Mouse (Mus musculus): ENCODE measurements around the gene Iscu. TPM values are rescaled to one million over a fixed set of nuclear protein-coding genes. Genes with fewer than 3 reads are reported as not detected.
A peak's percentile ranks its signal among the peaks of the same experiment; 100 is the strongest.

Iscu gene
- polyA plus RNA-seq, 2 experiments: 85.4 to 102 TPM

DNA sequence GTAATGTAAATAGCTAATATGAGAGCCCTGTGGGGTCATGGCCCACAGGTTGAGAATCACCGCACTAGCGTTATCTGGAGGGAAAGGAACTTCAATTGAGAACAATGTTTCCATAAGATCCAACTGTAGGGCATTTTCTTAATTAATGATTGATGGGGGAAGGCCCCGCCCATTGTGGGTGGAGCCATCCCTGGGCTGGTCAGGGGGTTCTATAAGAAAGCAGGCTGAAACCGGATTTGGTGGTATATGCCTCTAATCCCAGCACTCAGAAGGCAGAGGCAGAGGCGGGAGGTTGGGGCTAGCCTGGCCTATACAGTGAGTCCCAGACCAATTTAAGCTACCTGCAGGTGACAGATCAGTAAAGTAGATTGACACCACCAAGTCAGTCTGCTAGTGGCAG, 38.2 kb upstream of the Iscu start:
- Histone ChIP-seq H3K36me3 (ENCODE audit: control insufficient read depth, insufficient read depth, low read length) (peaks cover 23% of the 10 kb centered on the region), H3K9me3 (ENCODE audit: control insufficient read depth, low read length) (no peaks in the 10 kb centered on the region), H3K4me3 (replicated peaks; ENCODE audit: low read length) (no peak overlapping the region), H3K27me3 (ENCODE audit: control insufficient read depth, insufficient read depth, low read length) (no peaks in the 10 kb centered on the region), H3K9ac (ENCODE audit: low read depth, low read length, severe bottlenecking) (no peak overlapping the region), H3K4me2 (replicated peaks; ENCODE audit: low read depth, low read length, severe bottlenecking) (no peak overlapping the region), H3K27ac (replicated peaks; ENCODE audit: low read depth, low read length) (no peak overlapping the region), H3K4me1 (ENCODE audit: control insufficient read depth, insufficient read depth, low read length) (peaks cover 13% of the 10 kb centered on the region)
- no peak for TF ChIP-seq POLR2A (IDR thresholded peaks at IDR 0.05; ENCODE audit: borderline replicate concordance, extremely low read depth, insufficient read depth, insufficient read length)
- no peak for ATAC-seq (ENCODE audit: low FRiP score, low read depth)
- no peak for DNase-seq (ENCODE audit: low spot score)
- WGBS: 67% methylated on average over 5 of the region's 5 CpGs

DNA sequence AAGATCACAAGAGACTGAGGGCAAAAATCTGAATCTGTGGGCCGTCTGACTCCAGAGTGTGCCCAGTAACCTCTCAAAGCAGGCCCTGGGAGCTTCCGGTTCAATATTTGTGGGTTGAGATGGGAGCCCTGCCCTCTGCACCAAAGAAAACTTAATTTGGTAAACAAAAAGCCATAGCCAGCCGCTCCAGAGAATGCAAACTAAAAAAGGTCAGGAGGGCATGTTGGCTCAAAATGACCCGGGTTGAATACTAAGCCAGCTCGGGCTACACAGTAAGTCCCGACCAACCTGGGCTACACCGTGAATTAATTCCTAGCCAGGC, 37.6 kb upstream of the Iscu start:
- Histone ChIP-seq H3K4me2 (replicated peaks; ENCODE audit: low read depth, low read length, severe bottlenecking) (peak overlapping the region; percentile 80), H3K9ac (ENCODE audit: low read depth, low read length, severe bottlenecking) (peak overlapping the region; percentile 81), H3K36me3 (ENCODE audit: control insufficient read depth, insufficient read depth, low read length) (peaks cover 29% of the 10 kb centered on the region), H3K4me3 (replicated peaks; ENCODE audit: low read length) (peak overlapping the region; percentile 67), H3K27me3 (ENCODE audit: control insufficient read depth, insufficient read depth, low read length) (no peaks in the 10 kb centered on the region), H3K9me3 (ENCODE audit: control insufficient read depth, low read length) (no peaks in the 10 kb centered on the region), H3K4me1 (ENCODE audit: control insufficient read depth, insufficient read depth, low read length) (peaks cover 13% of the 10 kb centered on the region), H3K27ac (replicated peaks; ENCODE audit: low read depth, low read length) (peak overlapping the region; percentile 95)
- TF ChIP-seq POLR2A (IDR thresholded peaks at IDR 0.05; ENCODE audit: borderline replicate concordance, extremely low read depth, insufficient read depth, insufficient read length): no peak
- ATAC-seq (ENCODE audit: low FRiP score, low read depth) (no peak), DNase-seq (ENCODE audit: low spot score) (no peak)
- 35% methylated on average over 7 of the region's 7 CpGs for WGBS

DNA sequence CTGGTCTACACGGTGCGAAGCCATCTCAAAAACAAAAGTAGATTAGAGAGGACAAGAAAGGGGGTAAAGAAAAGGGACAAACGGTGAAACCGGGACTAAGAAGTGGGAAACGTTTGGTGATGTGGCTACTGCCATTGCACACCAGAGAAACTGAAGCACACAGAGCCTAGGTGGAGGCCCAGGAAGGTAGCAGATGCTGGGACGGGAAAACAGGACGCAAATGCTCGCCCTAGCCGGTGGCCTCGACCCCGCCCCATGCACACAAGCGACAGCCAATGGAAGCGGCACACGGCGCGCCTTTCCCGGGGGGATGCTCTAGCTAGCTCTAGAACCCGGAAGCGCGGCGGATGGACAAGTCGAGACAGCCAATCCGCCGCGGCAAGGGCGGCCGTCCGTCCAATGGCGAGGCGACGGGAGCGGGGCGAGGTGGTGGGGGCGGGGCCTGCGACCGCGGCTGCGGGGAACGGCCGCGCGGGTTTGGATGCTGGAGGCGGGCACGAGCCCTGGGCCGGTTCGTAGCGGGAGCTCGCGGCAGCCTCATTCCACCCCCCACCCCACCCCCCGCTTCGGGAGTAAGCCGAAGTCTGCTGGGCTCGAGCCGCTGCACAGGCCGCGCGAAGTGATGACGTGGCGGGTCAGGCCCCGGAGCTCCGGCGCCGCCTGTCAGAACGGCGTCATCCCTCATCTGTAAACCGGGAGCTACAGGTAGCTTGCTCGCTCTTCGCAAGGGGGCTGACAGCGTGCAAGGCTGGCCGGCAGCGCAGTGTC, 37.0 kb upstream of the Iscu start, which contains the start of gene Ficd:
Gene Ficd (plus strand): TSS at position 459 of the 768 bp plus-strand sequence.
- no peaks in the 10 kb centered on the region for H3K27me3 ChIP-seq (ENCODE audit: control insufficient read depth, insufficient read depth, low read length)
- TF ChIP-seq POLR2A (IDR thresholded peaks at IDR 0.05; ENCODE audit: borderline replicate concordance, extremely low read depth, insufficient read depth, insufficient read length): 0 out of 2 replicates have a peak, but pooled peaks have one; percentile 36
- peak within 1 kb of the TSS; percentile 95 for H3K27ac ChIP-seq (replicated peaks; ENCODE audit: low read depth, low read length)
- peak within 1 kb of the TSS; percentile 81 for H3K9ac ChIP-seq (ENCODE audit: low read depth, low read length, severe bottlenecking)
- H3K4me2 ChIP-seq (replicated peaks; ENCODE audit: low read depth, low read length, severe bottlenecking): peak within 1 kb of the TSS; percentile 80
- peak; percentile 94 for ATAC-seq (ENCODE audit: low FRiP score, low read depth)
- peak within 1 kb of the TSS; percentile 67 for H3K4me3 ChIP-seq (replicated peaks; ENCODE audit: low read length)
- H3K9me3 ChIP-seq (ENCODE audit: control insufficient read depth, low read length): no peaks in the 10 kb centered on the region
- peaks cover 13% of the 10 kb centered on the region for H3K4me1 ChIP-seq (ENCODE audit: control insufficient read depth, insufficient read depth, low read length)
- WGBS: 2% methylated on average over 29 of the region's 71 CpGs
- H3K36me3 ChIP-seq (ENCODE audit: control insufficient read depth, insufficient read depth, low read length): peaks cover 35% of the 10 kb centered on the region
- DNase-seq (ENCODE audit: low spot score): peak; percentile 100

DNA sequence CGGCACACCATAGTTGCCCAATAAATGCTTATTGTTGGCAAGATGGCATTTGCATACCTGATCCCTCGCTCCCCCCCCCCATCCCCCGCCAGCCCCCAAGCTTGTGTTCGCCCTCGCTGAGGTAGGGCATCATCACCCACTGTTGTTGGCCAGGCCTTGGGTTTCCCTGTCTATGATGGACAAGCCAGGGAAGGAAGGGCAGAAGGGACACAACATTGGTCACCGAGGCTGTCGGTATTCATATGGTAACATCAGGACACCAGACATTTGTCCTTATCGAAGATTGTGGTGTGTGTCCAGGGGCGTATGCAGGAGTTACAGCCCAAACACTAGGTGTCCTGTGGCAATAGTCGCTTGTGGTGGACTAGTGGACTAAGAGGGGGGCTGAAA, 36.4 kb upstream of the Iscu start:
- peak overlapping the region; percentile 95 for H3K27ac ChIP-seq (replicated peaks; ENCODE audit: low read depth, low read length)
- H3K4me2 ChIP-seq (replicated peaks; ENCODE audit: low read depth, low read length, severe bottlenecking): peak overlapping the region; percentile 80
- TF ChIP-seq POLR2A (IDR thresholded peaks at IDR 0.05; ENCODE audit: borderline replicate concordance, extremely low read depth, insufficient read depth, insufficient read length): no peak
- WGBS: 8% methylated on average over 9 of the region's 10 CpGs
- no peaks in the 10 kb centered on the region for H3K27me3 ChIP-seq (ENCODE audit: control insufficient read depth, insufficient read depth, low read length)
- H3K4me1 ChIP-seq (ENCODE audit: control insufficient read depth, insufficient read depth, low read length): peaks cover 13% of the 10 kb centered on the region
- no peak for ATAC-seq (ENCODE audit: low FRiP score, low read depth)
- peak overlapping the region; percentile 81 for H3K9ac ChIP-seq (ENCODE audit: low read depth, low read length, severe bottlenecking)
- no peaks in the 10 kb centered on the region for H3K9me3 ChIP-seq (ENCODE audit: control insufficient read depth, low read length)
- H3K36me3 ChIP-seq (ENCODE audit: control insufficient read depth, insufficient read depth, low read length): peaks cover 40% of the 10 kb centered on the region
- peak overlapping the region; percentile 67 for H3K4me3 ChIP-seq (replicated peaks; ENCODE audit: low read length)
- DNase-seq (ENCODE audit: low spot score): no peak

DNA sequence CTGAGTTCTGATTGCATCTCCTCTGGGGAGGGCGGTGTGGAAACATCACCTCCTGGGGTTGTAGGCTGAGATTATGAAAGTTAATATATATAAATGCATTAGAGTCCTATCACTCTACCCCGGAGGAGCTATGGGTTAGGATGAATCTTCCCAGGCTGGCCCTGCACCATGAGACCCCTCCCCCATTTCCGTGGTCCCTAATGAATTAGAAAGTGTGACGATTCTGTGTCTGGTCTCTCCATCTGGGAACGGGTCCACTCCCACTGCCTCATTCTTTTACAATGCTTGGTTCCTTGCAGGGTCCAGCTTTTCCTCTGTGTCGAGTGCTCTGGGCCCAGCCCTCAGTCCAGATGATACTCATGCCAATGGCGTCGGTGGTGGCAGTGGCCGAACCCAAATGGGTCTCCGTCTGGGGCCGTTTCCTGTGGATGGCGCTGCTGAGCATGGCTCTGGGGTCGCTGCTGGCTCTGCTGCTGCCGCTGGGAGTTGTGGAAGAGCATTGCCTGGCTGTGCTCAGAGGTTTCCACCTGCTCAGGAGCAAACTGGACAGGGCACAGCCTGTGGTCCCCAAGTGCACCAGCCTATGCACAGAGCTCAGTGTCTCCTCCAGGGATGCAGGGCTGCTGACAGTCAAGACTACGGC, 35.9 kb upstream of the Iscu start:
- Histone ChIP-seq H3K9ac (ENCODE audit: low read depth, low read length, severe bottlenecking) (peak overlapping the region; percentile 81), H3K4me3 (replicated peaks; ENCODE audit: low read length) (peak overlapping the region; percentile 67), H3K4me1 (ENCODE audit: control insufficient read depth, insufficient read depth, low read length) (peaks cover 13% of the 10 kb centered on the region), H3K27ac (replicated peaks; ENCODE audit: low read depth, low read length) (peak overlapping the region; percentile 95; the same call in 1 of the 2 replicates), H3K4me2 (replicated peaks; ENCODE audit: low read depth, low read length, severe bottlenecking) (peak overlapping the region; percentile 80), H3K36me3 (ENCODE audit: control insufficient read depth, insufficient read depth, low read length) (peaks cover 46% of the 10 kb centered on the region), H3K27me3 (ENCODE audit: control insufficient read depth, insufficient read depth, low read length) (no peaks in the 10 kb centered on the region), H3K9me3 (ENCODE audit: control insufficient read depth, low read length) (no peaks in the 10 kb centered on the region)
- no peak for ATAC-seq (ENCODE audit: low FRiP score, low read depth)
- DNase-seq (ENCODE audit: low spot score): no peak
- 38% methylated on average over 15 of the region's 15 CpGs for WGBS
- TF ChIP-seq POLR2A (IDR thresholded peaks at IDR 0.05; ENCODE audit: borderline replicate concordance, extremely low read depth, insufficient read depth, insufficient read length): no peak
